Mouse (Mus musculus) small intestine, adult 10 weeks (tissue): ENCODE results near the gene Catsperz. TPM values are rescaled to one million over a fixed set of nuclear protein-coding genes. Genes with fewer than 3 reads are reported as not detected.

ENCODE experiments used
- polyA plus RNA-seq: library from polyadenylated mRNA; stranded (reverse); fragments of 350-450 nt; fragmentation: Illumina TruSeq; extraction: RNeasy Lipid Tissue Mini Kit (QIAGEN cat#74804); gene quantifications from one replicate; pipeline ENCODE4 v1.2.3, GENCODE M21; 2014; ENCODE audit warnings: low replicate concordance

The Catsperz gene
- not detected for polyA plus RNA-seq

DNA sequence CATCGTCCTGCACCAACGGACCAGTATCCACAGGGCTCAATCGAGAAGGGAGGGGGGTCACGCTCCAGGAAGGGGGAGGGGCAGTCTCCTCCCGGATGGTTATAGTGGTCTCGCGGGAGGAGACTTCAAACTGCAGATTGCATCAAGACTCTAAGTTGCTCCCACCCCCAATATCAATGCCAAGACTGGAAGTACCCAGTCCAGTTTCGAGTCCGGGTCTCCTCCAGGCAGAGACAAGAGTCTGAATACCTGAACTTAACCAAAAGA, at the start of gene Catsperz:
Gene Catsperz (minus strand): TSS at position 74 of the 267 bp plus-strand sequence.

DNA sequence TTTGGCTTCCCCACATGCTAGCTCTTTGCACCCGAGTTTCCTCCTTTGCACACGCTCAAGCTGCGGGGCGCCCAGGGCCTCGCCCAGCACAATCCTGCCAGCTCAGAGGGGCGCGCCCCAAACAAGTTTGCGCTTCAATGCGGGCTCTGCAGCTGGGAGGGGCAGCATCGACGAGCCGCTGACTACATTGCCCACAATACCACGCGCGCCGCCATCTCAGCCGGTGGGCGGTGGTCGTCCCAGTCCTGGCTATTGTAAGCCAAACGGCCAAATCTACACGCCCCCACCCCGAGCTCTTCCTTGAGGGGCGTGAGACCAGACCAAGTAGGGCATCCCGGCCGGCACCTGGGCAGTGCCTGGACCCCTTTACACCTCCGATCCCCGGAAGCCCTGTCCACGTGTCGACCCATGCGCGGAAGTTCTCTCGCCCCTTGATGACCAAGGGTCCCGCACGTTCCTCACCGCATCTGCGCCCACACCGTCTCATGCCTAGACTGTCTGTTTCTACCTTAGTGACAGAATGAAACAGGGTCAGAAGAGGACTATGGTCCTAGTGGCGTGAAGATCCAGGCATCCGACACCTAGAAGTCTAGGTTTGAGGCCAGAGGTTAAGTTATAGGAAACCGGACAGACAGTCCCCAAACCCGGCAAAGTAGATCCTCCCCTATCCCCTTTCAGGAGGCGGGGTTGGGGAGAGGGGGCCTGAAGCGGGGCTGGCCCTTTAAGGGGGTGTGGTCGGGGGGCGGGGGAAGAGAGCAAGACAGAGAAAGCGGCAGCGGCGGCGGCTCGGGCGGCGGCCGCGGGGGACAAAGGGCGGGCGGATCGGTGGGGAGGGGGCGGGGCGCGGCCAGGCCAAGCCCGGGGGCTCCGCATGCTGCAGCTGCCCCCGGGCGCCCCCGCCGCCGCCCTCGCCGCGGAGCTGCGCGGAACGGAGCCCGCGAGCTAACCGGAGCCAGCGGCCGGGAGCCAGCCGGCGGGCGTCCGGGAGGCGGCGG, 49.3 kb upstream of the Catsperz start, which contains the start of gene Ppp1r14b:
Gene Ppp1r14b (plus strand): TSS at position 758 of the 995 bp plus-strand sequence.

GRCm38 (mm10) chr19:6942249-6942691, 17.1 kb upstream of the Catsperz start, which contains the start of gene Gpr137:
Gene Gpr137 (minus strand): TSS chr19:6942480.

GRCm38 (mm10) chr19:6941372-6942248, 16.4 kb upstream of the Catsperz start, which contains the start of gene Bad:
Gene Bad (plus strand): TSS chr19:6941861.

DNA sequence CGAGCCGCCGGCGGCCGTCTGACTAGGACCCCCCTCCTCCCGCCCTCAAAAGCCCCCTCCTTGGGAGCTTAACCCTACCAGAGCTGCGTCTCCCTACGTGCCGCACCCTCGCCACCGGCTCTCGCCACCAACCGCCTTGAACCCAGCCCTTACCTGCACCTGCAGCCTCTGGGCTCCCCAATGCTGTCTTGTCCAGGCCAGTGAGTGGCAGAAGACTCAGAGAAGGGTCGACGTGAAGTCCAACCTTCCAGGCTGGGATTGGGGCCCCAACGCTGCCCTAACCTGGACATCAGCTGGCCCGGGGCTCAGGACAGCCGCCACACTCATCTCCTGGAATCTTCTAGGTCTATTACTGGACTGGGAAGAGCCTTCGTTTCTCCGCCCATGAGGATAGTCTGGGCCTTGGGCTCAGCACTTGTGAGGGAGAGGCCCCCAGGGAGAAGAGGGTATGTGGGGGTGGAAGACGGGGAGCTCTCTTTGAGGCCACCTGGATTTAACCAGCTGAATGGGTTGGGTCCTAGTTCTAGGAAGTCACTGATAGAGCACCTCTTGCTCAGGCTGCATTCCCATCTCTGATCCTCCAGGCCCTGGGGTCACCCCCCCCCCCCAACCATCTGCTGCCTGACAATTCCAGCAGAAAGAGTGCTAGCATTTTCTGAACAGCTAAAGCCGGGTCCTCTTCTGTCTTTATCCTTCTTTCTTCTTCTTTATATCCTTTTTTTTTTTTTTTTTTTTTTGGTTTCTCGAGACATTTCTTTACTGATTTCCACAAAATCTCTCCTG, 9.2 kb upstream of the Catsperz start, which contains the start of gene Kcnk4:
Gene Kcnk4 (minus strand): TSS at position 321 of the 783 bp plus-strand sequence.

GRCm38 (mm10) chr19:6921647-6922567, 3.3 kb downstream of the Catsperz start, which contains the start of gene Esrra:
Gene Esrra (minus strand): TSS chr19:6921813.

GRCm38 (mm10) chr19:6909507-6910289, 15.5 kb downstream of the Catsperz start, which contains the start of the genes Trmt112 and Prdx5:
Gene Trmt112 (plus strand): TSS chr19:6909698.
Gene Prdx5 (minus strand): TSS chr19:6910106.

Other genes starting within 250 kb of the Catsperz start
- gene Rps6ka4, start 84.7 kb downstream of the Catsperz start, polyA plus RNA-seq, result not detected
- not detected for gene Ccdc88b, start 67.2 kb downstream of the Catsperz start, polyA plus RNA-seq
- gene Trmt112, start 15.7 kb downstream of the Catsperz start, polyA plus RNA-seq, result 6.8 TPM
- gene Prdx5, start 15.3 kb downstream of the Catsperz start, polyA plus RNA-seq, result 30.6 TPM
- 16.2 TPM for gene Esrra, start 3.6 kb downstream of the Catsperz start, polyA plus RNA-seq
- gene Kcnk4, start 9.1 kb upstream of the Catsperz start, polyA plus RNA-seq, result not detected
- gene Bad, start 16.5 kb upstream of the Catsperz start, polyA plus RNA-seq, result 0.41 TPM
- gene Gpr137, start 17.1 kb upstream of the Catsperz start, polyA plus RNA-seq, result not detected
- gene Ppp1r14b, start 49.6 kb upstream of the Catsperz start, polyA plus RNA-seq, result 4.2 TPM
- gene Plcb3, start 51.1 kb upstream of the Catsperz start, polyA plus RNA-seq, result 18.0 TPM
- gene Fkbp2, start 55.1 kb upstream of the Catsperz start, polyA plus RNA-seq, result 7.6 TPM
- 1.9 TPM for gene Vegfb, start 62.3 kb upstream of the Catsperz start, polyA plus RNA-seq
- not detected for gene Dnajc4, start 67.2 kb upstream of the Catsperz start, polyA plus RNA-seq
- gene Nudt22, start 70.7 kb upstream of the Catsperz start, polyA plus RNA-seq, result not detected
- 0.41 TPM for gene Trpt1, start 70.8 kb upstream of the Catsperz start, polyA plus RNA-seq
- gene Fermt3, start 94.1 kb upstream of the Catsperz start, polyA plus RNA-seq, result 0.15 TPM
- gene Stip1, start 114.6 kb upstream of the Catsperz start, polyA plus RNA-seq, result 19.6 TPM
- 1.7 TPM for gene Macrod1, start 131.4 kb upstream of the Catsperz start, polyA plus RNA-seq
- gene Flrt1, start 180.3 kb upstream of the Catsperz start, polyA plus RNA-seq, result not detected